In genomic region chr5:113111336-113111735, GRCm38 (mm10) we compare ENCODE assay signal across 15 mouse cellular contexts. TPM values are rescaled to one million over a fixed set of nuclear protein-coding genes. Genes with fewer than 3 reads are reported as not detected.
DNase-seq lines count a peak whose midpoint lies in the region; ATAC-seq and TF ChIP-seq lines count a peak whose summit lies in the region.
"Had no signal": no experiment of that assay in that cellular context is flagged by ENCODE, and none has a peak within 500 bp of the region (broad histone marks: within the 10 kb centered on the region; RNA-seq: fewer than 3 reads in every experiment).

No protein-coding gene starts in this region.

- no peak overlapping the region for H3K4me3 ChIP-seq in heart, embryonic 11.5 days (ENCODE audit: low read depth, low read length)
- H3K4me3 ChIP-seq in kidney, embryonic 16.5 days (ENCODE audit: low read length): no peak overlapping the region
- no peak overlapping the region for H3K4me3 ChIP-seq in stomach, embryonic 16.5 days (replicated peaks; ENCODE audit: low read length)
- H3K4me3 ChIP-seq in stomach, postnatal 0 days (ENCODE audit: low read depth, low read length): no peak overlapping the region

- TF ChIP-seq CTCF in stomach, postnatal 0 days (IDR thresholded peaks at IDR 0.05; ENCODE audit: low read depth): no peak

- H3K27ac ChIP-seq in heart, embryonic 11.5 days (ENCODE audit: low read depth, low read length): peak overlapping the region; percentile 88
- peak overlapping the region; percentile 32; the same call in 1 of the 2 replicates for H3K27ac ChIP-seq in kidney, embryonic 16.5 days (ENCODE audit: low read length)
- H3K27ac ChIP-seq in stomach, embryonic 16.5 days (ENCODE audit: low read length): peak overlapping the region; percentile 23; the same call in 1 of the 2 replicates
- H3K27ac ChIP-seq in stomach, postnatal 0 days (replicated peaks): no peak overlapping the region

- H3K9me3 ChIP-seq in heart, embryonic 11.5 days (replicated peaks; ENCODE audit: control insufficient read depth, low read length): no peaks in the 10 kb centered on the region
- H3K9me3 ChIP-seq in kidney, embryonic 16.5 days (ENCODE audit: low read length): no peaks in the 10 kb centered on the region
- no peaks in the 10 kb centered on the region for H3K9me3 ChIP-seq in stomach, embryonic 16.5 days (replicated peaks; ENCODE audit: control insufficient read depth, low read length)
- H3K9me3 ChIP-seq in stomach, postnatal 0 days (ENCODE audit: control insufficient read depth, low read length): no peaks in the 10 kb centered on the region

- 7% methylated on average over 4 of the region's 4 CpGs for WGBS in heart, embryonic 11.5 days (ENCODE audit: insufficient replicate concordance)
- 4% methylated on average over 4 of the region's 4 CpGs for WGBS in kidney, embryonic 16.5 days
- WGBS in stomach, embryonic 16.5 days: 20% methylated on average over 4 of the region's 4 CpGs
- WGBS in stomach, postnatal 0 days: 21% methylated on average over 4 of the region's 4 CpGs

- ATAC-seq in heart, embryonic 11.5 days (replicated peaks; ENCODE audit: insufficient number of reproducible peaks, low FRiP score, low TSS enrichment): no peak
- no peak for ATAC-seq in kidney, embryonic 16.5 days (ENCODE audit: low FRiP score, low TSS enrichment)
- no peak for ATAC-seq in stomach, embryonic 16.5 days (ENCODE audit: insufficient read depth, low FRiP score)
- no peak for ATAC-seq in stomach, postnatal 0 days (ENCODE audit: low FRiP score, low TSS enrichment)

- no peaks in the 10 kb centered on the region for H3K36me3 ChIP-seq in heart, embryonic 11.5 days (ENCODE audit: control insufficient read depth, insufficient read depth, low read length)
- no peaks in the 10 kb centered on the region for H3K36me3 ChIP-seq in kidney, embryonic 16.5 days (ENCODE audit: insufficient read depth, low read length)
- H3K36me3 ChIP-seq in stomach, embryonic 16.5 days (ENCODE audit: control insufficient read depth, insufficient read depth, low read length): no peaks in the 10 kb centered on the region
- no peaks in the 10 kb centered on the region for H3K36me3 ChIP-seq in stomach, postnatal 0 days (ENCODE audit: control insufficient read depth, insufficient read depth, low read length)
- H3K36me3 ChIP-seq in splenic B cell, adult 2 months (ENCODE audit: control insufficient read depth, insufficient read depth, low read length, poor library complexity, severe bottlenecking): no peaks in the 10 kb centered on the region

- H3K4me1 ChIP-seq in heart, embryonic 11.5 days (ENCODE audit: control insufficient read depth, insufficient read depth, low read length): peaks cover 83% of the 10 kb centered on the region
- peaks cover 55% of the 10 kb centered on the region for H3K4me1 ChIP-seq in kidney, embryonic 16.5 days (ENCODE audit: insufficient read depth, low read length)
- H3K4me1 ChIP-seq in stomach, embryonic 16.5 days (ENCODE audit: control insufficient read depth, insufficient read depth, low read length): peaks cover 60% of the 10 kb centered on the region
- 0 out of 2 replicates have a peak, but pooled peaks cover 5% of the 10 kb centered on the region for H3K4me1 ChIP-seq in stomach, postnatal 0 days (replicated peaks; ENCODE audit: control insufficient read depth, insufficient read depth)

- TF ChIP-seq EP300 in stomach, postnatal 0 days (optimal IDR thresholded peaks at IDR 0.05): no peak

- no peak for DNase-seq in heart, adult 9 months (ENCODE audit: low spot score in 2 of 2)
- DNase-seq in kidney, postnatal 4 days: no peak
- DNase-seq in stomach, postnatal 0 days (ENCODE audit: low spot score): no peak
- peak; percentile 25 for DNase-seq in splenic B cell, adult 2 months (ENCODE audit: low read depth, low spot score)
- no peak for DNase-seq in adrenal gland, postnatal 36 days
- DNase-seq: cerebellum, postnatal 36 days; kidney, adult 2 months; lung, postnatal 10 days had no signal

- H3K9ac ChIP-seq in heart, embryonic 11.5 days (ENCODE audit: low read depth, low read length): no peak overlapping the region
- no peak overlapping the region; the same call in 1 of the 2 replicates for H3K9ac ChIP-seq in kidney, embryonic 16.5 days (replicated peaks; ENCODE audit: low read length)
- H3K9ac ChIP-seq in stomach, embryonic 16.5 days (ENCODE audit: low read length): no peak overlapping the region
- H3K9ac ChIP-seq in stomach, postnatal 0 days (ENCODE audit: low read length): no peak overlapping the region

- peak overlapping the region; percentile 5; the same call in 1 of the 2 replicates for H3K4me2 ChIP-seq in heart, embryonic 11.5 days
- H3K4me2 ChIP-seq in kidney, embryonic 16.5 days (replicated peaks; ENCODE audit: low read depth, low read length): no peak overlapping the region
- no peak overlapping the region for H3K4me2 ChIP-seq in stomach, embryonic 16.5 days (ENCODE audit: low read depth, low read length)
- no peak overlapping the region for H3K4me2 ChIP-seq in stomach, postnatal 0 days (replicated peaks; ENCODE audit: low read depth)

- no peaks in the 10 kb centered on the region for H3K27me3 ChIP-seq in heart, embryonic 11.5 days (ENCODE audit: control insufficient read depth, insufficient read depth, low read length)
- no peaks in the 10 kb centered on the region for H3K27me3 ChIP-seq in kidney, embryonic 16.5 days (ENCODE audit: insufficient read depth, low read length)
- H3K27me3 ChIP-seq in stomach, embryonic 16.5 days (ENCODE audit: control insufficient read depth, insufficient read depth, low read length): no peaks in the 10 kb centered on the region
- no peaks in the 10 kb centered on the region for H3K27me3 ChIP-seq in stomach, postnatal 0 days (ENCODE audit: control insufficient read depth, insufficient read depth, low read length)
- H3K27me3 ChIP-seq in splenic B cell, adult 2 months (ENCODE audit: control insufficient read depth, insufficient read depth, low read length, poor library complexity, severe bottlenecking): no peaks in the 10 kb centered on the region

RNA-seq across cellular contexts. Expression of gene Crybb3, which starts 30.0 kb away (rescaled TPM):
- 0.56 and 0.77 TPM in 2 replicates for polyA plus RNA-seq in heart, embryonic 11.5 days (2014; fragmentation: Nextera tagmentation; extraction: Ambion mirVana)
- polyA plus RNA-seq in kidney, embryonic 16.5 days (2015; fragmentation: Nextera tagmentation; extraction: Ambion mirVana): 0.69 and 1.1 TPM in 2 replicates
- 0.85 and 1.2 TPM in 2 replicates for polyA plus RNA-seq in stomach, embryonic 16.5 days (2015; fragmentation: Nextera tagmentation; extraction: Ambion mirVana)
- 0.52 and 0.64 TPM in 2 replicates for polyA plus RNA-seq in stomach, postnatal 0 days (2015; fragmentation: Nextera tagmentation; extraction: Ambion mirVana)
- total RNA-seq in adrenal gland, postnatal 36 days (2021): 1 to 10 TPM in 1 of 2 experiments, not detected in 1; 1.9 TPM
- total RNA-seq: granulocyte monocyte progenitor cell, adult 5-6 weeks; monocyte, adult 5-6 weeks had no signal

RNA-seq across cellular contexts. Expression of gene Crybb2, which starts 41.4 kb away (rescaled TPM):
- not detected in 2 replicates for polyA plus RNA-seq in heart, embryonic 11.5 days (2014; fragmentation: Nextera tagmentation; extraction: Ambion mirVana)
- not detected in 2 replicates for polyA plus RNA-seq in kidney, embryonic 16.5 days (2015; fragmentation: Nextera tagmentation; extraction: Ambion mirVana)
- polyA plus RNA-seq in stomach, embryonic 16.5 days (2015; fragmentation: Nextera tagmentation; extraction: Ambion mirVana): not detected in 2 replicates
- not detected in 2 replicates for polyA plus RNA-seq in stomach, postnatal 0 days (2015; fragmentation: Nextera tagmentation; extraction: Ambion mirVana)
- not detected for total RNA-seq in adrenal gland, postnatal 36 days (2021)
- total RNA-seq: adrenal gland, adult 18-20 months; granulocyte monocyte progenitor cell, adult 5-6 weeks; monocyte, adult 5-6 weeks had no signal
- polyA plus RNA-seq: kidney, adult 2 months; limb, embryonic 14.5 days had no signal
